Mouse (Mus musculus): ENCODE data around the gene Macrod2. TPM values are rescaled to one million over a fixed set of nuclear protein-coding genes. Genes with fewer than 3 reads are reported as not detected.

Gene Macrod2
- polyA plus RNA-seq, 1 experiment: 16.3 TPM

GRCm38 (mm10) chr2:141825606-141826495 is 1430.7 kb downstream of the Macrod2 start:
- TF ChIP-seq CTCF (IDR thresholded peaks at IDR 0.05; ENCODE audit: control insufficient read depth, insufficient read depth, insufficient replicate concordance, low read depth, low read length) (no peak), POLR2A (IDR thresholded peaks at IDR 0.05; ENCODE audit: control insufficient read depth, low read depth, low read length) (no peak)
- Histone ChIP-seq H3K36me3 (ENCODE audit: control insufficient read depth, insufficient read depth, low read length) (no peaks in the 10 kb centered on the region), H3K27ac (ENCODE audit: control insufficient read depth, insufficient read depth, low read depth, low read length) (no peak overlapping the region), H3K4me1 (ENCODE audit: control insufficient read depth, insufficient read depth, low read length) (no peaks in the 10 kb centered on the region), H3K4me3 (ENCODE audit: control insufficient read depth, low read depth, low read length) (no peak overlapping the region), H3K27me3 (ENCODE audit: control insufficient read depth, insufficient read depth, low read length) (no peaks in the 10 kb centered on the region)

DNA sequence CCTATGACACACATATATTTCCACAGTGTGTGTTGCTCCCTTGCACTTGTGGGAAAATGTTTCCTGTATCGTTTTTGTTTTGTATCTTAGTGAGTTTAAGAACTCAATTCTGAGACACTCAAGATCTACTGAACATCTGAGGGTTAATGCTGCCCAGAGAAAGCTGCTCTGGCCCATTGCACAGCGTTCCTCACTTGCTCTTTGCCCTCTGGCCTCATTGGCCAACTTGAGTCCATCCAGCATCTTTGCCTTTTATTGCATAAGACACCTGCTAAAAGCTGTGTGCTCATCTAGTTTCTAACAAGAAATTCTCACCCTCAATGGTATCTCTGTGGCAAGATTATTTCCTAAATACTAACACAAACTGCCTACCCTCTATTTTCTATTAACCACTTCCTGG is 1435.4 kb downstream of the Macrod2 start:
- Histone ChIP-seq H3K4me1 (ENCODE audit: control insufficient read depth, insufficient read depth, low read length) (no peaks in the 10 kb centered on the region), H3K36me3 (ENCODE audit: control insufficient read depth, insufficient read depth, low read length) (no peaks in the 10 kb centered on the region), H3K27ac (ENCODE audit: control insufficient read depth, insufficient read depth, low read depth, low read length) (no peak overlapping the region), H3K4me3 (ENCODE audit: control insufficient read depth, low read depth, low read length) (no peak overlapping the region), H3K27me3 (ENCODE audit: control insufficient read depth, insufficient read depth, low read length) (no peaks in the 10 kb centered on the region)
- TF ChIP-seq CTCF (IDR thresholded peaks at IDR 0.05; ENCODE audit: control insufficient read depth, insufficient read depth, insufficient replicate concordance, low read depth, low read length) (no peak), POLR2A (IDR thresholded peaks at IDR 0.05; ENCODE audit: control insufficient read depth, low read depth, low read length) (no peak)

- no peaks in the 10 kb centered on the region for H3K27me3 ChIP-seq (ENCODE audit: control insufficient read depth, insufficient read depth, low read length)
- no peak overlapping the region for H3K27ac ChIP-seq (ENCODE audit: control insufficient read depth, insufficient read depth, low read depth, low read length)
- H3K36me3 ChIP-seq (ENCODE audit: control insufficient read depth, insufficient read depth, low read length): no peaks in the 10 kb centered on the region
- H3K4me3 ChIP-seq (ENCODE audit: control insufficient read depth, low read depth, low read length): no peak overlapping the region
- TF ChIP-seq CTCF (IDR thresholded peaks at IDR 0.05; ENCODE audit: control insufficient read depth, insufficient read depth, insufficient replicate concordance, low read depth, low read length) (no peak), POLR2A (IDR thresholded peaks at IDR 0.05; ENCODE audit: control insufficient read depth, low read depth, low read length) (no peak)
- no peaks in the 10 kb centered on the region for H3K4me1 ChIP-seq (ENCODE audit: control insufficient read depth, insufficient read depth, low read length)
Measured at GRCm38 (mm10) chr2:141831515-141831914, 1436.4 kb downstream of the Macrod2 start.

- Histone ChIP-seq H3K27ac (ENCODE audit: control insufficient read depth, insufficient read depth, low read depth, low read length) (no peak overlapping the region), H3K4me3 (ENCODE audit: control insufficient read depth, low read depth, low read length) (no peak overlapping the region), H3K36me3 (ENCODE audit: control insufficient read depth, insufficient read depth, low read length) (no peaks in the 10 kb centered on the region), H3K27me3 (ENCODE audit: control insufficient read depth, insufficient read depth, low read length) (no peaks in the 10 kb centered on the region), H3K4me1 (ENCODE audit: control insufficient read depth, insufficient read depth, low read length) (no peaks in the 10 kb centered on the region)
- TF ChIP-seq CTCF (IDR thresholded peaks at IDR 0.05; ENCODE audit: control insufficient read depth, insufficient read depth, insufficient replicate concordance, low read depth, low read length) (no peak), POLR2A (IDR thresholded peaks at IDR 0.05; ENCODE audit: control insufficient read depth, low read depth, low read length) (no peak)
Measured at GRCm38 (mm10) chr2:141834156-141834782, 1439.2 kb downstream of the Macrod2 start.

- H3K36me3 ChIP-seq (ENCODE audit: control insufficient read depth, insufficient read depth, low read length): no peaks in the 10 kb centered on the region
- H3K27me3 ChIP-seq (ENCODE audit: control insufficient read depth, insufficient read depth, low read length): no peaks in the 10 kb centered on the region
Measured at GRCm38 (mm10) chr2:141844408-141845175, 1449.5 kb downstream of the Macrod2 start.

GRCm38 (mm10) chr2:141859220-141859619 is 1464.1 kb downstream of the Macrod2 start:
- Histone ChIP-seq H3K4me3 (ENCODE audit: control insufficient read depth, low read depth, low read length) (no peak overlapping the region), H3K36me3 (ENCODE audit: control insufficient read depth, insufficient read depth, low read length) (no peaks in the 10 kb centered on the region), H3K4me1 (ENCODE audit: control insufficient read depth, insufficient read depth, low read length) (no peaks in the 10 kb centered on the region), H3K27ac (ENCODE audit: control insufficient read depth, insufficient read depth, low read depth, low read length) (no peak overlapping the region), H3K27me3 (ENCODE audit: control insufficient read depth, insufficient read depth, low read length) (no peaks in the 10 kb centered on the region)
- TF ChIP-seq POLR2A (IDR thresholded peaks at IDR 0.05; ENCODE audit: control insufficient read depth, low read depth, low read length) (no peak), CTCF (IDR thresholded peaks at IDR 0.05; ENCODE audit: control insufficient read depth, insufficient read depth, insufficient replicate concordance, low read depth, low read length) (no peak)

More at GRCm38 (mm10) chr2:141844408-141845175, 1449.5 kb downstream of the Macrod2 start:
- TF ChIP-seq POLR2A (IDR thresholded peaks at IDR 0.05; ENCODE audit: control insufficient read depth, low read depth, low read length) (no peak), CTCF (IDR thresholded peaks at IDR 0.05; ENCODE audit: control insufficient read depth, insufficient read depth, insufficient replicate concordance, low read depth, low read length) (no peak)
- no peak overlapping the region for H3K27ac ChIP-seq (ENCODE audit: control insufficient read depth, insufficient read depth, low read depth, low read length)
- H3K4me3 ChIP-seq (ENCODE audit: control insufficient read depth, low read depth, low read length): no peak overlapping the region
- H3K4me1 ChIP-seq (ENCODE audit: control insufficient read depth, insufficient read depth, low read length): no peaks in the 10 kb centered on the region

All from testis, adult 2 months (tissue).